Mouse (Mus musculus) heart, embryonic 11.5 days (tissue): ENCODE measurements around the gene 1300017J02Rik. TPM values are rescaled to one million over a fixed set of nuclear protein-coding genes. Genes with fewer than 3 reads are reported as not detected.
A peak's percentile ranks its signal among the peaks of the same experiment; 100 is the strongest.

Source experiments
- ATAC-seq: fragments of 200-750 bp; cut with Nextera tagmentation; replicated peaks from 2 replicates; pipeline ENCODE4 v1.8.0; 2017; ENCODE audit warnings: moderate library complexity; ENCODE audit not compliant: insufficient number of reproducible peaks, low FRiP score, low TSS enrichment
- H3K27ac ChIP-seq: fragments of 300-500 bp; sonication (generic); 2 replicates; pipeline ENCODE4 v1.5.1; 2014; ENCODE audit warnings: mild to moderate bottlenecking, low read depth, low read length
- H3K27me3 ChIP-seq: fragments of 300-500 bp; sonication (generic); 2 replicates; pipeline ENCODE4 v1.6.1; 2014; ENCODE audit warnings: mild to moderate bottlenecking, low read length, mixed read lengths; ENCODE audit not compliant: control insufficient read depth, insufficient read depth
- H3K36me3 ChIP-seq: fragments of 300-500 bp; sonication (generic); 2 replicates; pipeline ENCODE4 v1.6.1; 2014; ENCODE audit warnings: mild to moderate bottlenecking, low read length, moderate library complexity, mixed read lengths; ENCODE audit not compliant: control insufficient read depth, insufficient read depth
- H3K4me1 ChIP-seq: fragments of 300-500 bp; sonication (generic); 2 replicates; pipeline ENCODE4 v1.6.1; 2014; ENCODE audit warnings: low read length; ENCODE audit not compliant: control insufficient read depth, insufficient read depth
- H3K4me2 ChIP-seq: fragments of 300-500 bp; sonication (generic); 2 replicates; pipeline ENCODE4 v1.6.1; 2014; ENCODE audit warnings: mild to moderate bottlenecking, moderate library complexity
- H3K4me3 ChIP-seq: fragments of 300-500 bp; sonication (generic); 2 replicates; pipeline ENCODE4 v1.5.1; 2014; ENCODE audit warnings: low read depth, low read length
- H3K9ac ChIP-seq: fragments of 300-500 bp; sonication (generic); 2 replicates; pipeline ENCODE4 v1.6.1; 2014; ENCODE audit warnings: mild to moderate bottlenecking, low read depth, low read length, moderate library complexity
- H3K9me3 ChIP-seq: fragments of 300-500 bp; sonication (generic); replicated peaks from 2 replicates; pipeline ENCODE4 v1.6.1; 2016; ENCODE audit warnings: low read length; ENCODE audit not compliant: control insufficient read depth
- WGBS: fragments of 180-500 bp; shearing (Covaris S2); extraction: QIAGEN DNeasy Blood & Tissue Kit; methylation state at CpG from one replicate; pipeline ENCODE4 v1.1.7; 2014; ENCODE audit not compliant: insufficient replicate concordance; 5-methylcytosine and 5-hydroxymethylcytosine counted together
- polyA plus RNA-seq: library from polyadenylated mRNA; unstranded; fragments of >200 nt; fragmentation: Nextera tagmentation; extraction: Ambion mirVana; gene quantifications from 2 replicates; pipeline ENCODE4 v1.2.1, GENCODE M21; 2014

Gene 1300017J02Rik
- polyA plus RNA-seq, 1 experiment from 2014 or later: 7.9 TPM

- Histone ChIP-seq H3K36me3 (no peaks in the 10 kb centered on the region), H3K9ac (no peak overlapping the region), H3K27me3 (no peaks in the 10 kb centered on the region), H3K27ac (no peak overlapping the region), H3K4me2 (no peak overlapping the region), H3K4me3 (no peak overlapping the region), H3K9me3 (no peaks in the 10 kb centered on the region), H3K4me1 (0 out of 2 replicates have a peak, but pooled peaks cover 2% of the 10 kb centered on the region)
- ATAC-seq: no peak
- WGBS: 83% methylated on average over 7 of the region's 7 CpGs
Measured at GRCm38 (mm10) chr9:103232232-103233005, 72.5 kb downstream of the 1300017J02Rik start.

DNA sequence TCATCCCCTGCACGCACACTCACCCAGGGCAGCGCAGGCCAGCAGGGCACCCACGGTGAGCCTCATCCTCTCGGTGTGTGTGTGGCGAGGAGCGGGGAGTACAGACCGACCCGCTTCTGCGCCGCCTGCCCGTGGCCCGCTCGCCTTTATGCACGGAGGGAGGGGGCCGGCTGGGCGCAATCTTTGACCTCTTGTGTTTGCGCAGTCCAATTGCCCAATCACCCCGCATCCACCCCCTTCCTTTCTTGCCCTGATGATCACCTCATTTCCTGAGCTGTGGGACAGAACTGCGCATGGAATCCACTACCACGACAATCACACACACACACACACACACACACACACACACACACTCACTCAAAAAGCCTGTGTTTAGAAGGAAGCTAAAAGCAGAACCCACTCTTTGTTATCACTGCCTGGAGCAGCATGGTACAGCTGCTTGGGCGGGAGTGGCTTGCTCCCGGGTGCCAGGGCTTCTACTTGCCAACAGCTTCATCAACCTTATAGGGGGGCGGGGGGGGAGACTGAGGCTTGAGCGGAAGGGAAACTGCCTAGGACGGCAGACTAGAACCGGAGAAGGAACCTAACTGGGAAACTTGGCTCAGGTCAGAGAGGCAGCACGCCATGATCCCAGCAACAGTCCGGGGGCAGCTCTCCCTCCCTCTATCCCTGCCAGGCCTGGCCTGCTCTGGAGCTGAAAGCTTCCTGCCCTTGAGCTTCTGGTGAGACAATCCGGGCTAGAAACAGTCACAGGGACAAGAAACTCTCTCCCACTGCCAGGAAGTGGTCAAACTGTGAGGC, 74.5 kb downstream of the 1300017J02Rik start, which contains the start of the genes Gm20425 and Trf:
Gm20425 (minus strand) TSS at position 157 of the 801 bp plus-strand sequence.
Trf (minus strand) TSS at position 294 of the 801 bp plus-strand sequence.
- H3K4me3 ChIP-seq: 0 out of 2 replicates have a peak within 1 kb of the TSS, but pooled peaks have one; percentile 17
- no peak; the same call in 1 of the 2 replicates for ATAC-seq
- H3K9me3 ChIP-seq: no peaks in the 10 kb centered on the region
- no peaks in the 10 kb centered on the region for H3K36me3 ChIP-seq
- peak within 1 kb of the TSS; percentile 50 for H3K9ac ChIP-seq
- no peaks in the 10 kb centered on the region for H3K27me3 ChIP-seq
- H3K27ac ChIP-seq: peak within 1 kb of the TSS; percentile 72; the same call in 1 of the 2 replicates
- 0 out of 2 replicates have a peak, but pooled peaks cover 2% of the 10 kb centered on the region for H3K4me1 ChIP-seq
- 44% methylated on average over 28 of the region's 29 CpGs for WGBS
- peak within 1 kb of the TSS; percentile 54 for H3K4me2 ChIP-seq

- Histone ChIP-seq H3K4me2 (no peak overlapping the region), H3K4me1 (0 out of 2 replicates have a peak, but pooled peaks cover 2% of the 10 kb centered on the region), H3K27ac (no peak overlapping the region), H3K27me3 (no peaks in the 10 kb centered on the region), H3K4me3 (0 out of 2 replicates have a peak overlapping the region, but pooled peaks have one; percentile 8), H3K9me3 (no peaks in the 10 kb centered on the region), H3K9ac (no peak overlapping the region), H3K36me3 (no peaks in the 10 kb centered on the region)
- 83% methylated on average over 15 of the region's 15 CpGs for WGBS
- no peak for ATAC-seq
Measured at GRCm38 (mm10) chr9:103229037-103229867, 75.6 kb downstream of the 1300017J02Rik start.

DNA sequence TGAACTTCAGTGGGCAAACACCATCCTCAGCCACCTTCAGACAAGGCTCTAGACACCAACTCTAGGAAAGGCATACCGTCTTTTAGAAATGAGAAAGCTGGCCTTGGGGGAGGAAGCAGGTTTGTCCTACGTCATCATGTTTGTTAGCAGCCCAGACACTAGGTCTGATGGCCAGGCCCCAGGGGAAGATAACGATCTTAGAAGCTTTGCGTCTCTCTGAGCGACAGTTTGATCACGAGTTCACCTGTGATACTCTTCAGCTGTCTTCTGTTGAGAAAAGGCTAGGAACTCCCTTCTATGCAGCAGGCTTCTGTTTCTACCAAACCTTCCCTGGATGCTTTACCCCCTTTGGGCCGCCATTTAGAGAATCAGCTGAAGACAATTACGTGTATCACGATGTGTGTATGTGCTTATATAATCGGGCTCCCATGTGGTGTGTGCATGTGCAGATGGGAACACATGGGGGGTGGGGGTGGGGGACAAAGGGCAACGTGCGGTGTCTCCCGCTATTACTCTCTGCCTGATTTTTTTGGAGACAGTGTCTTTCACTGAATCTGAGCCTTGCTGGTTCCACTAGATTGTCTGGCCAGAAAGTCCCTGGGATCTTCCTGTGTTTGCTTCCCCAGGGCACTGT, 76.4 kb downstream of the 1300017J02Rik start:
- H3K27ac ChIP-seq: no peak overlapping the region
- H3K4me1 ChIP-seq: 0 out of 2 replicates have a peak, but pooled peaks cover 2% of the 10 kb centered on the region
- H3K4me2 ChIP-seq: no peak overlapping the region
- H3K9ac ChIP-seq: no peak overlapping the region
- H3K9me3 ChIP-seq: no peaks in the 10 kb centered on the region
- no peak overlapping the region for H3K4me3 ChIP-seq
- no peak for ATAC-seq
- H3K27me3 ChIP-seq: no peaks in the 10 kb centered on the region
- no peaks in the 10 kb centered on the region for H3K36me3 ChIP-seq
- 77% methylated on average over 13 of the region's 13 CpGs for WGBS

DNA sequence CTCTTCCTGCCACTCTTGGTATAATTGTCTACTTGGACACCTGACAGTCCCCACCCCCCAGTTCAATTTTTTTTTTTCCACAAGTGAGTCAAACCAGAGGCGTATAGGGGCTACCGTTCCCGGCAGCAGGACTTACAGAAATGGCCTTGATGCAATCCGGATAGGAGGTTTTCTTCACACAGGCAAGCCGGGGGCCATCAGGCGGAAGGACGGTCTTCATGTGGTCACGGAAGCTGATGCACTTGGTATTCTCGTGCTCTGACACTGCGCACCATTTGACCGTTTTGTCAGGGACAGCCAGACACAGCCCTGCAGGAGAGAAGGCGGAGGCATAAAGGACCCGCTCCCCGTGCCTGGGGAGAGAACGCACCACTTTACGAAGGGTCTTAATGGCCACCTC, 77.1 kb downstream of the 1300017J02Rik start:
- 80% methylated on average over 16 of the region's 16 CpGs for WGBS

DNA sequence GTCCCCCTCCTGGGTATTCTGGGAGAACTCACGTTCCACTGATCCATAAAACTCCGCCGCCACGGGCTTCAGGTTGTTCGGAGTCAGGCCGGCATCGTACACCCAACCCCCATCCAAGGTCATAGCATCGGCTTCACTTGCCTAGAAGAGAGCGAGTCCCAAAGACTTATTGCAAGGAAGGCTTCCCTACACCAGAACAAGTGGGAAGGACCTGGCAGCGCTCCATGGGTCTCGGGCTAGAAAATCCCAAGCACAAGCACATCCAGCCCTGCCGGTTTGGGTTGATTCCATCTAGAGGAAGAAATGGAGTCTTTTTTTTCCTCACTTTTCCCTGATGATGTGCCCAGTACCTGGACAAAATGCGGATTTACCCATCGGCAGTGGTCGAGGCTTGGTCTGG, 78.1 kb downstream of the 1300017J02Rik start:
- Histone ChIP-seq H3K36me3 (no peaks in the 10 kb centered on the region), H3K4me2 (no peak overlapping the region), H3K27me3 (no peaks in the 10 kb centered on the region), H3K27ac (no peak overlapping the region), H3K9me3 (no peaks in the 10 kb centered on the region), H3K4me1 (0 out of 2 replicates have a peak, but pooled peaks cover 2% of the 10 kb centered on the region), H3K9ac (no peak overlapping the region), H3K4me3 (no peak overlapping the region)
- ATAC-seq: no peak
- WGBS: 89% methylated on average over 15 of the region's 15 CpGs

More for the DNA sequence above, 77.1 kb downstream of the 1300017J02Rik start:
- no peak for ATAC-seq
- Histone ChIP-seq H3K4me2 (no peak overlapping the region), H3K4me3 (no peak overlapping the region), H3K27me3 (no peaks in the 10 kb centered on the region), H3K9ac (no peak overlapping the region), H3K9me3 (no peaks in the 10 kb centered on the region), H3K36me3 (no peaks in the 10 kb centered on the region), H3K27ac (no peak overlapping the region), H3K4me1 (0 out of 2 replicates have a peak, but pooled peaks cover 2% of the 10 kb centered on the region)

- Histone ChIP-seq H3K4me1 (no peaks in the 10 kb centered on the region), H3K4me3 (no peak overlapping the region), H3K27ac (no peak overlapping the region), H3K4me2 (no peak overlapping the region), H3K9me3 (no peaks in the 10 kb centered on the region), H3K9ac (no peak overlapping the region), H3K27me3 (no peaks in the 10 kb centered on the region), H3K36me3 (no peaks in the 10 kb centered on the region)
- 54% methylated on average over 3 of the region's 3 CpGs for WGBS
- ATAC-seq: no peak
Measured at GRCm38 (mm10) chr9:103225464-103225863, 79.4 kb downstream of the 1300017J02Rik start.
